Mouse (Mus musculus): ENCODE measurements around the gene Etl4. TPM values are rescaled to one million over a fixed set of nuclear protein-coding genes. Genes with fewer than 3 reads are reported as not detected.

Gene Etl4
- total RNA-seq, 1 experiment = 50.8 TPM

DNA sequence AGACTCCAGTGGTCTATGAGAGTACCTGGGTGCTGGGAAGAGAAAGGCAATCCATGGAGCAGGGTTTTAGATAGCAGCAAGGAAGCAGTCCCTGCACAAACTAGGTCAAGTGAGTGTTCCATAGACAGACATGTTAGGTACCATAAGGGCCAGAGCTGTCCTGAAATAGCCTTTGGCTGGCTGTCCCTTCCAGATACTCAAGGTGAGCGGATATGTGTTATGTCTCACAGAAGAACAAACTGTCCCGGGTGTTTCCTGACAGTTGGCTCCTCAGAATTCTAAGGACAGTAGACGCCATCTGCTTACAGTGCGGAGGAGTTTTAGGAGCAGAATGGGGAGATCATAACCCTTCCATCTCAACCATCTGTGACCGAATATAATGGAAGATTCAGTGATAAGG lies 708.8 kb downstream of the Etl4 start:
- Histone ChIP-seq H3K4me3 (ENCODE audit: insufficient read depth in 1 of 2, low read depth in 1 of 2, low read length in 2 of 2, poor library complexity in 1 of 2, severe bottlenecking in 1 of 2) (no peak overlapping the region), H3K27ac (ENCODE audit: insufficient read depth, low read depth, low read length, poor library complexity, severe bottlenecking) (no peak overlapping the region), H3K9me3 (ENCODE audit: control insufficient read depth, insufficient read depth, low read depth, low read length) (no peaks in the 10 kb centered on the region), H3K9ac (ENCODE audit: insufficient read depth, low read depth, low read length, poor library complexity, severe bottlenecking) (no peak overlapping the region), H3K36me3 (ENCODE audit: control insufficient read depth, insufficient read depth, low read length, poor library complexity, severe bottlenecking) (peaks cover 3% of the 10 kb centered on the region; the same call in 1 of the 2 replicates), H3K4me1 (ENCODE audit: control insufficient read depth in 2 of 2, insufficient read depth in 2 of 2, low read length in 2 of 2, poor library complexity in 1 of 2) (peaks cover 0 to 4% of the 10 kb centered on the region in 2 experiments; a peak in 3 of 4 replicates)
- in situ Hi-C loops (cut with MboI; ENCODE audit: low sequenced_read_pairs in 2 of 2, unreplicated experiment in 2 of 2) = no loop called here
- DNase-seq (ENCODE audit: low read depth, low spot score) = no peak
- TF ChIP-seq ZNF384 (IDR thresholded peaks at IDR 0.05; ENCODE audit: low read depth, low read length) (no peak), ZC3H11A (IDR thresholded peaks at IDR 0.05; ENCODE audit: borderline replicate concordance, low read depth, low read length) (no peak), MAFK (IDR thresholded peaks at IDR 0.05; ENCODE audit: insufficient read depth, low read depth, low read length) (no peak), HCFC1 (IDR thresholded peaks at IDR 0.05; ENCODE audit: borderline replicate concordance, insufficient read depth, low read length) (no peak), CHD2 (IDR thresholded peaks at IDR 0.05; ENCODE audit: low read depth, low read length) (no peak)

DNA sequence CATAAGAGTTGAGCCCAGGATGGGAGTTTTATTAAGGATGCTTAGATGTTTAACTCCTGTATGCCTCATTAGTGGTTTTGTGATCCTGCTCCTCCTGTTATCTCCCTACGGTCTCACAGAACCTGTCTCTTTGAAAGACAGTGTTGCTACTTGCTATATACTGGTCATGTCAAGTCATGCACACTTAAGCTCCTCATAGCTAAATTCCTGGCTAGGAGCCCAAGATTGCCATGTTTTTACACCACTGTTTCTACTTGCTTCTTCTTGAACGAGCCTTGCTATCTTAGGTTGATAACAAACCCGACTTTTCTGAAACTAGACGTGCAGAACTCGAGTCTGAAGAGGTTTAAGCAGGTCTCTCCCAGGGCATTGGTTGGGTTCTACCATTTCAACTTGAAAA lies 710.3 kb downstream of the Etl4 start:
- Histone ChIP-seq H3K9ac (ENCODE audit: insufficient read depth, low read depth, low read length, poor library complexity, severe bottlenecking) (no peak overlapping the region), H3K36me3 (ENCODE audit: control insufficient read depth, insufficient read depth, low read length, poor library complexity, severe bottlenecking) (peaks cover 3% of the 10 kb centered on the region; the same call in 1 of the 2 replicates), H3K4me3 (ENCODE audit: insufficient read depth in 1 of 2, low read depth in 1 of 2, low read length in 2 of 2, poor library complexity in 1 of 2, severe bottlenecking in 1 of 2) (no peak overlapping the region), H3K9me3 (ENCODE audit: control insufficient read depth, insufficient read depth, low read depth, low read length) (no peaks in the 10 kb centered on the region), H3K27ac (ENCODE audit: insufficient read depth, low read depth, low read length, poor library complexity, severe bottlenecking) (no peak overlapping the region), H3K4me1 (ENCODE audit: control insufficient read depth in 2 of 2, insufficient read depth in 2 of 2, low read length in 2 of 2, poor library complexity in 1 of 2) (peaks cover 0 to 4% of the 10 kb centered on the region in 2 experiments; a peak in 3 of 4 replicates)
- TF ChIP-seq MAFK (IDR thresholded peaks at IDR 0.05; ENCODE audit: insufficient read depth, low read depth, low read length) (no peak), ZC3H11A (IDR thresholded peaks at IDR 0.05; ENCODE audit: borderline replicate concordance, low read depth, low read length) (no peak), CHD2 (IDR thresholded peaks at IDR 0.05; ENCODE audit: low read depth, low read length) (no peak), ZNF384 (IDR thresholded peaks at IDR 0.05; ENCODE audit: low read depth, low read length) (no peak), HCFC1 (IDR thresholded peaks at IDR 0.05; ENCODE audit: borderline replicate concordance, insufficient read depth, low read length) (no peak)
- in situ Hi-C loops (cut with MboI; ENCODE audit: low sequenced_read_pairs in 2 of 2, unreplicated experiment in 2 of 2) = no loop called here
- no peak for DNase-seq (ENCODE audit: low read depth, low spot score)

DNA sequence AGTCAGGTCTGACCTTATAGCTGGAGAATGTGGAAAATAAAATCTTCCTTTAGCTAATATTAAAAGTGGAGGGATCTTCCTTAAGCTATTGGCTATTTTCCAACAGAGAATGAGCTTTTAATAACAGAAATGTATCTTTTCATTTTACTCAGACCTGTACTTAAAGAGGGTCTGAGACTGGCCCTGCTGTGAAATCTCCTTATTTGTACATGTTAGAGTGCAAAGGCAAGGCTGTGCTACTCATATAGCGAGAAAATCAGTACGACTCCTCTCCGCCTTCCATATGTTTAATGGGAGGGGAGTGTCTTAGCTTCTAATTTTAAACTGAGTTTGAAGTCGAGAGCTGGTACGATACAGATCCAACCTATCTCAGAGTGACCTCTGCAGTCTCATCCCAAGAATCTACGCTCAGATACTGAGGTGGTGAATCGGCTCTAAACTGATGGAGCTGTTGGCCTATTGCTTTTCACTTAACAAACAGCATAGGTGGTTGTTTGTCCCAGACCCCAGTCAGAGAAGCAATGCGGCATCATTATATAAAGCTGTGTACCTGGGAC lies 719.7 kb downstream of the Etl4 start:
- in situ Hi-C loops (cut with MboI; ENCODE audit: low sequenced_read_pairs in 2 of 2, unreplicated experiment in 2 of 2) = no loop called here
- Histone ChIP-seq H3K9ac (ENCODE audit: insufficient read depth, low read depth, low read length, poor library complexity, severe bottlenecking) (no peak overlapping the region), H3K36me3 (ENCODE audit: control insufficient read depth, insufficient read depth, low read length, poor library complexity, severe bottlenecking) (no peaks in the 10 kb centered on the region), H3K4me3 (ENCODE audit: insufficient read depth in 1 of 2, low read depth in 1 of 2, low read length in 2 of 2, poor library complexity in 1 of 2, severe bottlenecking in 1 of 2) (no peak overlapping the region), H3K27ac (ENCODE audit: insufficient read depth, low read depth, low read length, poor library complexity, severe bottlenecking) (no peak overlapping the region), H3K9me3 (ENCODE audit: control insufficient read depth, insufficient read depth, low read depth, low read length) (no peaks in the 10 kb centered on the region), H3K4me1 (ENCODE audit: control insufficient read depth in 2 of 2, insufficient read depth in 2 of 2, low read length in 2 of 2, poor library complexity in 1 of 2) (peaks cover 9 to 16% of the 10 kb centered on the region in 2 experiments)
- DNase-seq (ENCODE audit: low read depth, low spot score) = no peak
- no peak for TF ChIP-seq ZNF384 (IDR thresholded peaks at IDR 0.05; ENCODE audit: low read depth, low read length)

DNA sequence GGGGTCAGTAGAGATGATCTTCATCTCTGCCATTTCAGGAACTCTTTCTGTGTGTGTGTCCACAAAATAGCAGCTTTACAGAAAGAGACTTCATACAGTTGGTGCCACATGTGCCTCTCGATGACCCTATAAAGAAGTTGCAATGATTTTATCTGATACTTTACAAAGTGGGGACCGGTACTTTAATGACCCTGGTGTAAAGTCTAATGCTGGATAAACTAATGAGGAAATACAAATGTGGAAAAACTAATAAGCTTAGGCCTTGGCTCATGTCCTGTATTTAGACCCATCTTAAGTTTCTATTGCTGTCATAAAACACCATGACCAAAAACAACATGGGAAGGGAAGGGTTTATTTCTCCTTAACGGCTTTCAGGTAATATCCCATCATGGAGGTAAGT lies 729.0 kb downstream of the Etl4 start:
- Histone ChIP-seq H3K9me3 (ENCODE audit: control insufficient read depth, insufficient read depth, low read depth, low read length) (no peaks in the 10 kb centered on the region), H3K27ac (ENCODE audit: insufficient read depth, low read depth, low read length, poor library complexity, severe bottlenecking) (no peak overlapping the region), H3K4me3 (ENCODE audit: insufficient read depth in 1 of 2, low read depth in 1 of 2, low read length in 2 of 2, poor library complexity in 1 of 2, severe bottlenecking in 1 of 2) (no peak overlapping the region), H3K36me3 (ENCODE audit: control insufficient read depth, insufficient read depth, low read length, poor library complexity, severe bottlenecking) (no peaks in the 10 kb centered on the region), H3K9ac (ENCODE audit: insufficient read depth, low read depth, low read length, poor library complexity, severe bottlenecking) (no peak overlapping the region), H3K4me1 (ENCODE audit: control insufficient read depth in 2 of 2, insufficient read depth in 2 of 2, low read length in 2 of 2, poor library complexity in 1 of 2) (peaks cover 12 to 20% of the 10 kb centered on the region in 2 experiments)
- in situ Hi-C loops (cut with MboI; ENCODE audit: low sequenced_read_pairs in 2 of 2, unreplicated experiment in 2 of 2) = no loop called here
- DNase-seq (ENCODE audit: low read depth, low spot score) = no peak
- TF ChIP-seq CHD2 (IDR thresholded peaks at IDR 0.05; ENCODE audit: low read depth, low read length) (no peak), ZNF384 (IDR thresholded peaks at IDR 0.05; ENCODE audit: low read depth, low read length) (no peak), ZC3H11A (IDR thresholded peaks at IDR 0.05; ENCODE audit: borderline replicate concordance, low read depth, low read length) (no peak), MAFK (IDR thresholded peaks at IDR 0.05; ENCODE audit: insufficient read depth, low read depth, low read length) (no peak), HCFC1 (IDR thresholded peaks at IDR 0.05; ENCODE audit: borderline replicate concordance, insufficient read depth, low read length) (no peak)

DNA sequence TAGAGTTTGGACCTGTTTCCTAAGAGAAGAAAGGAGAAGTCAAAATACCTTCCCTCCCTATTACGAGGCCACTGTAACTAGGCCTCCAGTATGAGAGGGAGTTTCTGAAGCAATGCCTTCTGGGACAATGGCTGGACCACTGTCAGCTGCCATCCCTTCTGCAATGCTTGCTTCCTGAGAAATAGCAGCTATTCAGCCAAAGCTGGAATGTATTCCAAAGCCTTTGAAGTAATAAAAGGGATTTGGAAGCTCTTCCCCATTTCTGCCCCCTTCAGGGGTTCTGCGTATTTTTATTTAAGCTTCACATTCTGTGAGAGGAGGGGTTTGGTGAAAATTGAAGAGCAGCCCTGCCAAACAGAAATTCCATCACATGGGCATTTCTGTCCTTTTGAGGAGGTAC lies 730.1 kb downstream of the Etl4 start:
- no peak for DNase-seq (ENCODE audit: low read depth, low spot score)
- in situ Hi-C loops (cut with MboI; ENCODE audit: low sequenced_read_pairs in 2 of 2, unreplicated experiment in 2 of 2) = no loop called here
- Histone ChIP-seq H3K9ac (ENCODE audit: insufficient read depth, low read depth, low read length, poor library complexity, severe bottlenecking) (no peak overlapping the region), H3K27ac (ENCODE audit: insufficient read depth, low read depth, low read length, poor library complexity, severe bottlenecking) (no peak overlapping the region), H3K4me3 (ENCODE audit: insufficient read depth in 1 of 2, low read depth in 1 of 2, low read length in 2 of 2, poor library complexity in 1 of 2, severe bottlenecking in 1 of 2) (no peak overlapping the region), H3K9me3 (ENCODE audit: control insufficient read depth, insufficient read depth, low read depth, low read length) (no peaks in the 10 kb centered on the region), H3K4me1 (ENCODE audit: control insufficient read depth in 2 of 2, insufficient read depth in 2 of 2, low read length in 2 of 2, poor library complexity in 1 of 2) (peaks cover 8 to 19% of the 10 kb centered on the region in 2 experiments), H3K36me3 (ENCODE audit: control insufficient read depth, insufficient read depth, low read length, poor library complexity, severe bottlenecking) (no peaks in the 10 kb centered on the region)
- TF ChIP-seq HCFC1 (IDR thresholded peaks at IDR 0.05; ENCODE audit: borderline replicate concordance, insufficient read depth, low read length) = no peak
- TF ChIP-seq ZNF384 (IDR thresholded peaks at IDR 0.05; ENCODE audit: low read depth, low read length) = no peak
- TF ChIP-seq ZC3H11A (IDR thresholded peaks at IDR 0.05; ENCODE audit: borderline replicate concordance, low read depth, low read length) = no peak
- no peak for TF ChIP-seq MAFK (IDR thresholded peaks at IDR 0.05; ENCODE audit: insufficient read depth, low read depth, low read length)
- TF ChIP-seq CHD2 (IDR thresholded peaks at IDR 0.05; ENCODE audit: low read depth, low read length) = no peak

All from ES-E14 (cell line).